Mouse (Mus musculus): ENCODE data around the gene Gpx8.

The Gpx8 gene

GRCm38 (mm10) chr13:113046211-113046883 is at the start of gene Gpx8:
TSS of gene Gpx8 (minus strand) at chr13:113046410.
- in situ Hi-C loops (cut with MboI), result no loop called here

- in situ Hi-C loops (cut with MboI), result no loop called here
Observed at GRCm38 (mm10) chr13:113094618-113095017, 48.4 kb upstream of the Gpx8 start.

DNA sequence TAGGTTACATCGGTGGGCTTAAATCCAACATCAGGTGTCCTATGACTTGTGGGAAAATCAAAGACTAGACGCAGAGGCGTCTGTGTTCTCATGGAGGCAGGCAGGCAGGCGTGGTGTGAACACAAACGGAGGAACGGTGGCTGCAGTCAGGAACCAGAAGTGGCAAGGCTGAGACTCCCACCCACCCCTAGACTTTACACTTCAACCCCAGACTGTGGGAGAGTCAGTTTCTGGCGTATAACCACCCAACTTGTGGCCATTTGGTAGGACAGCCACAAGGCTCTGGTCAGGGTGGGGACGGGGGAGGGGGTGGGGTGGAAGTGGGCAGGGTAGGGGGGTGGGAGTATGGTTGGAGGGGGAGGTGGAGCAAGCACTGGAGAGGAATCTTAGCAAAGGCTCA is 44.3 kb upstream of the Gpx8 start:
- in situ Hi-C loops (cut with MboI), result no loop called here

DNA sequence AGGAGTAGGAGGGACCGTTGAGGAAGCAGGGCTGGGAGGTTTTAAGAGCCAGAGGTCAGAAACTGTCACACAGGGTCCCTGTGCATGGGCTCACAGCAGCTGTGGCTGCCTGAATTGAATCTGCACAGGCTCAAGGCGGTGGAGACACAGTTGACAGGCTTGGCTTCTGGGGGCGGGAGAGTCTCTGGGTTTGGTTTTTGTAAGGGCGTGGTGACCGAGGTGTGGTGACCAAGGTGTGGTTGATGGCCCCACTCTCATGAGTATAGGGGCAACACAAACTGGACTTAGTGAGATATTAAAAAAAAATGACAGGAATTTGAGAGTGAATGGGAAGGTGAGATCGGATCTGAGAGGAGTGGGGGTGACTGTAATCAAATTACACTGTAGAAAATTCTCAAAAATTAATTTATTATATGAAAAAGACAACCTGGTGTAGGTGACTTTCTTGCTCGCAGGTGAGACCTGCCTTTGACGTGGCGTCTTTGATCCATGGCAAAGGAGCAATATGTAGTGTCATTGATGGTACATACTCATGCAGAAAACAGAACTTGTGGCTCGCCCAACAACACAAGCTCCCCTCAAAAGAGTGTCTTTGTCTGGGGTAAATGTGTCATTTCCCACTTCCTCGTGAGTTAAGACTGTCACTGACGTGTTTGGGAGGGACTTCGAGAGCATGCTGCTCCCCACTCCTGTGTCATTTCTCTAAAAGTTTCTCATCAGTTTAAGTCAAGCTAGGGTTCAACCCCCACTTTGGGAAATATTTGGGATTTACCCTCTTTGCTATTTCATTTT is 41.2 kb upstream of the Gpx8 start:
- in situ Hi-C loops (cut with MboI), result no loop called here

DNA sequence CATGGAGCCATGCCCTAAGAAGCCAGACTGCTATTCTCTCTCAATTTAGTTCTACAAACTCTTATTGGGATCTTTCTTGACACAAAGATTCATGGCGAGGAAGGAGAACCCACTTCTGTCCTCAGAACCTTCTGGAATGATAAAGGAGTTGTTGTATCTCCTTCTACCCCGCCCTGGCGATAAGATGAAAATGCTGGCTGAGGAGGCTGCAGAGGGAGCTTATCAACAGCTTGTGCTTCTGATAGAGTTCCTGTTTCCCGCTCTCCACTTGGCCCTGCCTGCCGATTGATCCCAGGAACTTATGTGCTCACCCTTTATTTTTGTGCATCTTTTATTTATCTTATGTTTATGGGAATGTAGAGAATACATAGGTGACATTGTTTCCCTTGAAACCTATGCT is 38.5 kb upstream of the Gpx8 start:
- in situ Hi-C loops (cut with MboI), result no loop called here

- in situ Hi-C loops (cut with MboI), result no loop called here
Observed at GRCm38 (mm10) chr13:113082101-113082500, 35.9 kb upstream of the Gpx8 start.

DNA sequence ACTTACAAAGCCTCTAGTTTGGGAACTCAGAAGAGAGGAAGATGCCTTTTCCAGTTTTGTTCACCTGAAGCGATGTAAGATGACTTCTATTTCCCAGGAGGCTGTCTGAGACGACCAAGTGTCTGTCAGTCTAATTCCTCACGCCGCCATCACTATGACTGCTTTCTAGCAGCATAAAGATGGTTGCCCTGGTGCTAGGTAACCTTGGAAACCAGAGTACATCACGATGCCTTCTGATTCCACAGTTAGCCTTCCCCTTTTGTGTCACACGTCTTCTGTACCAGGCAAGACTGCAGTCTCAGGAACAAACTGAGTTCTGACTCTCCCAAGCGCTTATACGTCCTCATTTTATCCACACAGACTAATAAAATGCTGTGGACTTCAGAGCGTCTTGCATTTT is 32.8 kb upstream of the Gpx8 start:
- in situ Hi-C loops (cut with MboI), result no loop called here

DNA sequence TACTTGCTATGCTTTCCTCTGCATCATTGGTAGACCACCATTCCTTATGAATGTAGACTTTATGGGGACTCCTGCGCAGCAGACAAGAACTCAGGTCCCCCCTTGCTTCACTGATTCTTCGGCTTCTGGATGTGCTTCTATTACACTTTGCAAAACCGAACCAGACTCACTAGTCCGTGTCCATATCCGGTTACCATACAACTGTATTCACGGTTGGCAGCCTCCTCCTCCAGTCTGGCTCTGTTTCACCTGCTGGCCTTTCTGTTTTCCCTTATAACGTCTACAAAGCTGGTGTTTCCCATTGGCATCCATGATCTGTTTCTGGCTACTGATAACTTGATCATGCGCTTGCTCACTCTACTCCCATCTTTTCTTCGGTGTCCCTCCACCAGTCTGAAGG is 18.3 kb upstream of the Gpx8 start:
- in situ Hi-C loops (cut with MboI), result no loop called here

DNA sequence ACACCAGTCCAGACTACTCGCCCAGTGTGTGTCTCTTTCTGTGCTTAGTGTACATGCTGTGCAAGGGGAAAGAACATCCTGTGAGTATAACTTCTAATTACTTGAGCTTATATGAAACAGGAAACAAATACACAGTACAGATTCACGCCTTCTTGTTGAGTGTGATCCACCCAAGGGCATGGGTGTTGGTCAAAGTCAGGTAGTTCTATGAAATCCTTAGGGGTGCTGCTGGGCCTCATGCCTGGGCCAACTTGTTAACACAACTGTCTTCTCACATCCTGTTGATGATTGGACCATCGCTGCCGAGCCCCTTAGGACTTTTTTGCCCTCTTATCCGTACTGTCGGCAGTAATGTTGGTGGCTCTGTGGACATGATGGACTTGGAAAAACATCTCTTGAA is 15.5 kb upstream of the Gpx8 start:
- in situ Hi-C loops (cut with MboI), result no loop called here

- in situ Hi-C loops (cut with MboI), result no loop called here
Observed at GRCm38 (mm10) chr13:113055826-113056225, 9.6 kb upstream of the Gpx8 start.

GRCm38 (mm10) chr13:113054230-113054629 is 8.0 kb upstream of the Gpx8 start:
- in situ Hi-C loops (cut with MboI), result no loop called here

DNA sequence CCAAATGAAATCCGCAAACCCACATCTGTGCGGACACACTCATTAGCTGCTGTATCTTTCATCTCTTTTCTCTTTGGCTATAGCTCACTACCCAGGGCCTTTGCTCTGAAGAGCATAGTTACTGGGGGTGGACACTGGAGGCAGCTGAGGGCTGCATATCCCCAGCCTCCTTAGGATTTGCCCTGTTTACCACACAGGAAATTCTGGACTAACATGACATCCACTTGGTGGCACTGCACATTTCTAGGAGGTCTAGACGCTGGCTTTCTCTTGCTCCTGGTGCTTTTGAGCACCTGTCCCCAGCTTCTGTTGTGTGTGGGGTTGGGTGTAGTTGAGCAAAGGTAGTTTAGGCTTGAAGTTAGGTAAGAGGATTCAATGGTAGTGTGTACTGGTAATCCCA is 1.4 kb upstream of the Gpx8 start:
- in situ Hi-C loops (cut with MboI), result no loop called here

DNA sequence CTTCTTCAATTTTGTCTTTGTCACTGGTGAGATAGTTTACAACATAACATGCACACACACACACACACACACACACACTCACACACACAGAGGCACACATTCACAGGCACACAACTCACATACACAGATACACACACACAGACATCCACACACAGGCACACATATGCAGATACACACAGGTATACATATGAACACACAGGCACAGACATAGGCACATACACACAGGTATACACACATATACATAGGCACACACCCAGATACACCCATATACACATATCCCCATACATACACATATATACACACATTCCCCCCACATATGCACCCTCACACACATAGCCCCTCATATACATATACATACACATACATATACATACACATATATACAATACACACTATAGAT is 808 bp upstream of the Gpx8 start:
- in situ Hi-C loops (cut with MboI), result no loop called here

GRCm38 (mm10) chr13:113045458-113046110 is 626 bp downstream of the Gpx8 start:
- in situ Hi-C loops (cut with MboI), result no loop called here

DNA sequence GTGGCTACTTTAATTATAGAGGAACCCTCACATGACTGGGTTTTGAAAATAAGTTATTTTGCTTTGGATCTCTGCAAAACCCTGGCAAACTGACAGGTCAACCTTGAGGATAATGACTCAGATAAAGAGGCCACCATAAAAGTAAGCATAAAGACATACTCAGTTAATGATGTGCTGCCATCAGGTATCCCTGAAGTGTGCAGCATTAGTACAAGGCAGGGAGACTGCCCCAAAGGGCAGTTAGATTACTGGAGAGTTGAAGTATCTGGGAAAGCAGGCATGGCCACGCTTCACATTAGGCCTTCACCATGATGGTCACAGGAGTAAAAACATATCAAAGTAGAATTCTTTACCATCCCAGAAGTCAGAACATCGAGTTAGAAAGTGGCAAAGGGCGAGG is 1.3 kb downstream of the Gpx8 start:
- in situ Hi-C loops (cut with MboI), result no loop called here

DNA sequence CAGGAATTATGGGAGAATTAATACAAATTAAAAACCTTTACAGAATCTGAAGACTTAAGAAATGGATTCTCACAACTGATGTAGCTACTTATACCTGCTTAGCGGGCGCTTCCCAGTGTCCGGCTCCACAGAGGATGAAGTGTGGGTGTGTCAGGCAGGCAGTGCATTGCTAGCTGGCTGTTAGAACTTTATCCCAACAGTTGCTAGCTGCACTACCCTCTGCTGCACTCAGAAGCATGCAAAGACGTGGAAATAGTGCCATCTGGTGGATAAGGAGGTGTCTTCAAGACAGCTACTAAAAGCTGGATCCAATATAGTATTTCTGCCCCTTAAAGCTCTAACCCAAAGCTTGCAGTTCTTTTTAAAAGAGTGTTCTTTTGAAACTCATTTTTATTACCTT is 10.4 kb downstream of the Gpx8 start:
- in situ Hi-C loops (cut with MboI), result loop anchor here (10.0 kb wide), 2 partner anchors 51 to 361 kb away; partner anchors contain the start of gene Ccno

- in situ Hi-C loops (cut with MboI), result loop anchor here (10.0 kb wide), 2 partner anchors 50 to 360 kb away; partner anchors contain the start of gene Ccno
Observed at GRCm38 (mm10) chr13:113034950-113035421, 11.2 kb downstream of the Gpx8 start, which contains the start of gene Cdc20b. TSS of gene Cdc20b (plus strand) at chr13:113035111.

GRCm38 (mm10) chr13:113034271-113034886 is 11.8 kb downstream of the Gpx8 start:
- in situ Hi-C loops (cut with MboI), result loop anchor here (10.0 kb wide), 2 partner anchors 50 to 360 kb away; partner anchors contain the start of gene Ccno

GRCm38 (mm10) chr13:113032831-113033230 is 13.4 kb downstream of the Gpx8 start:
- in situ Hi-C loops (cut with MboI), result loop anchor here (10.0 kb wide), 2 partner anchors 48 to 358 kb away; partner anchors contain the start of gene Ccno

DNA sequence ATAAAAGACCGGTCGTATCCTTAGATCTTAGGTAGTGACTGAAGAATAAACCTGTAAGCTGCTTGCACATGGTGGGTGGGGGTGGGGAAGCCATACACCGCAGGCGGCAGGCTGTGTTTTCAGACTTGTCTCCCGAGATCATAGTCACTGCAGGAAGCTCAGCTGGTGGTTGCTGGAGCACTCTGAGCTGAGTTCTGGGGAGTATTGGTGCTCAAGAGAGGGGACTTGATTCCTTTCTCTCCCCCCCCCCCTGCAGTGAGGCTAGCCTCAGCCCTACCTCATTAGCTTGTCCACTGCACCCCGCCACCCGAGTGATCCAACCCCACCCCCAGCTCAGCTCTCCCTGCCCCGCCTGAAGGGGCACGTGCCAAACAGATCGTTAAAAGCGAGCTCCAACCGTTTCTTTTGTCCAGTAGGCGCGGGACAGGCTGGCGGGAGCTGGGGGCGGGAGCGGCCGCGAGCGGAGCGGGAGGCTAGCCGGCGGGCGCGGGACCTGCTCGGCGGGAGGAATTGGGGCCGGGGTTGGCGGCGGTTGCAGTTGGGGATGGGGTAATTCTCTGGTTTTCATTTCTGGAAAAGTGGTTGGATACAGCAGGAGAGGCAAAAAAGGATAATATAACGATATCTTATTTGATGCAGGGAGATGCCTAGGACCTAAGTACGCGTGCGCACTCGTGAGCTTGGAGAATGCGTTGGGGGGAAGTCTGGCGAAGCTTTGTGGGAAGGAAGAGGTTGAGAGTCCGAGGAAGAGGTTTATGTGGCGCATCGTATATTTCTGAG is 14.2 kb downstream of the Gpx8 start:
- in situ Hi-C loops (cut with MboI), result loop anchor here (10.0 kb wide), 2 partner anchors 47 to 357 kb away; partner anchors contain the start of gene Ccno

DNA sequence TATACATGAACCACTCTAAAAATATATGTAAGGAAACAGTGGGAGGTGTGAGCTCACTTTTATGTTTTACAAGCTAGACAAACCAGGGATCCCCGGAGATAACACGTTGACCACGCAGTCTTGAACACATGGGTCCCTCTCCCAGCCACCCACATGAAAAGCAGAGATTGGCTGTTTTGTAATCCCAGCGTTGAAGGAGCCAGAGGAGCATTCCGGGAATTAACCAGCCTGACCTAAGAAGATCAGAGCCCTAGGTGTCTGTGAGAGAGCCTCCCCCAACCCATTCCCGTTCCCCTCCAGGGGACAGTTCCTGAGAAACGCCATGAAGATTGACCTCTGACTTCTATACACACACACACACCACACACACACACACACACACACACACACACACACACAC is 14.9 kb downstream of the Gpx8 start:
- in situ Hi-C loops (cut with MboI), result loop anchor here (10.0 kb wide), 2 partner anchors 47 to 357 kb away; partner anchors contain the start of gene Ccno

Data from mature B cell (primary cell).